Mouse (Mus musculus): ENCODE data around the gene Ebf4. TPM values are rescaled to one million over a fixed set of nuclear protein-coding genes. Genes with fewer than 3 reads are reported as not detected.

Gene Ebf4
- polyA plus RNA-seq, 1 experiment from 2014 or later: 4.5 TPM

DNA sequence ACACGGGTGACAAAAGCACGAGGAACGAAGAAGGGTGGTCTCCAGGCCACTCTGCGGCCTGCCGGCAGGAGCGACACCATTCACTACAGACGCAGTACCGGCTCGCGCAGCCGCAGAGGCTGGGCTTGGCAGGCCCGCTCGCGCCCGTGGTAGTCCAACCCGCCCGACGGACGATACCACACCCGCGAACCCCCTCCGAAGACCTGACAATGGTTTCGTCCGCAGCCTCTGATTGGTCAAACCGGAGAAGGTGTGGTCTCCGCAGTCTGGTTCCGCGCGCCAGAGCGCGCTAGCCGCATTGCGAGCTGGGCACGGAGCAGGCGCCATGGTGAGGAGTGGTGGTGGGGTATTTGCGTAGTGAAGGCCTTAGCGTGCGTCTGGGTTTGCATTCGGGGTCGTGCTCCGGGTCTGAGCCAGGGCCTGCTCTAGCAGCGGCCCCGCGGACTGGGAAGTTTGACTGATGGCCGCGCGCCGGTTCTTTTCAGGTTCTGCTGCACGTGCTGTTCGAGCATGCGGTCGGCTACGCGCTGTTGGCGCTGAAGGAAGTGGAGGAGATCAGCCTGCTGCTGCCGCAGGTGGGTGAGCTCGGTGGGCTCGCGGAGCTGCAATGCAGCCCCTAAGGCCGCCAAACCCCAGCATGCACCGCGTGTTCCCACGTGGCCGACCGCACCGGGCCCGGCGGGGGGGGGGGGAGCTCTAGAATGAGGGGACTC lies 20.7 kb upstream of the Ebf4 start, which contains the start of gene Nop56:
Gene Nop56 (plus strand): TSS at position 282 of the 713 bp plus-strand sequence.
- Histone ChIP-seq H3K4me1 (replicated peaks; ENCODE audit: control insufficient read depth, insufficient read depth, low read length) (peaks cover 14% of the 10 kb centered on the region), H3K27me3 (ENCODE audit: control insufficient read depth, insufficient read depth, low read length) (no peaks in the 10 kb centered on the region), H3K9me3 (ENCODE audit: control insufficient read depth, low read length) (no peaks in the 10 kb centered on the region), H3K36me3 (replicated peaks; ENCODE audit: control insufficient read depth, insufficient read depth) (peaks cover 38% of the 10 kb centered on the region), H3K9ac (peak within 1 kb of the TSS; percentile 94), H3K27ac (peak within 1 kb of the TSS; percentile 96), H3K4me3 (replicated peaks; ENCODE audit: low read length) (peak within 1 kb of the TSS; percentile 89), H3K4me2 (replicated peaks) (peak within 1 kb of the TSS; percentile 77)
- peak; percentile 100 for DNase-seq (ENCODE audit: low spot score)
- ATAC-seq (ENCODE audit: low FRiP score): peak; percentile 98
- under 1% methylated on average over 68 of the region's 68 CpGs for WGBS

DNA sequence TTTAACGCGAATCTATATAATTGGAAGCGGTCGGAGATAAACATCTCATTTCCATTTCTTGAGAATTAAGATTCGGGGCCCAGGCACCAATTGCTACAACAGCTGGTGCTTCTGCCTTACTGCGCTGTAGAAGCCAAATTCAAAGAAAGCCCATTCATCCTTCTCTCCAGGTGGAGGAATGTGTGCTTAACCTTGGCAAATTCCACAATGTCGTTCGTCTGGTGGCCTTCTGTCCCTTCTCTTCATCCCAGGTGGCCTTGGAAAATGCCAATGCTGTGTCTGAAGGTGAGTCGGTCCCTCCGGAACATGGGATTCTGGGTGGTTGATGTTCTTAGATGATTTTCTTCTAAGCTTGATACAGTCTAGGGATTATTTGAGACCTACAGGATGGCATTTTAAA lies 20.1 kb upstream of the Ebf4 start:
- peak overlapping the region; percentile 77 for H3K4me2 ChIP-seq (replicated peaks)
- under 1% methylated on average over 10 of the region's 10 CpGs for WGBS
- H3K9ac ChIP-seq: peak overlapping the region; percentile 94
- peak overlapping the region; percentile 89 for H3K4me3 ChIP-seq (replicated peaks; ENCODE audit: low read length)
- no peak for DNase-seq (ENCODE audit: low spot score)
- H3K4me1 ChIP-seq (replicated peaks; ENCODE audit: control insufficient read depth, insufficient read depth, low read length): peaks cover 14% of the 10 kb centered on the region
- peak overlapping the region; percentile 93 for H3K27ac ChIP-seq
- no peak for ATAC-seq (ENCODE audit: low FRiP score)
- H3K9me3 ChIP-seq (ENCODE audit: control insufficient read depth, low read length): no peaks in the 10 kb centered on the region
- no peaks in the 10 kb centered on the region for H3K27me3 ChIP-seq (ENCODE audit: control insufficient read depth, insufficient read depth, low read length)
- H3K36me3 ChIP-seq (replicated peaks; ENCODE audit: control insufficient read depth, insufficient read depth): peaks cover 44% of the 10 kb centered on the region

- Histone ChIP-seq H3K9me3 (ENCODE audit: control insufficient read depth, low read length) (no peaks in the 10 kb centered on the region), H3K4me3 (replicated peaks; ENCODE audit: low read length) (peak overlapping the region; percentile 89), H3K36me3 (replicated peaks; ENCODE audit: control insufficient read depth, insufficient read depth) (peaks cover 52% of the 10 kb centered on the region), H3K27ac (no peak overlapping the region), H3K9ac (peak overlapping the region; percentile 94; the same call in 1 of the 2 replicates), H3K4me1 (replicated peaks; ENCODE audit: control insufficient read depth, insufficient read depth, low read length) (peaks cover 14% of the 10 kb centered on the region), H3K4me2 (replicated peaks) (peak overlapping the region; percentile 77), H3K27me3 (ENCODE audit: control insufficient read depth, insufficient read depth, low read length) (no peaks in the 10 kb centered on the region)
- DNase-seq (ENCODE audit: low spot score): peak; percentile 66
- no peak for ATAC-seq (ENCODE audit: low FRiP score)
- 46% methylated on average over 6 of the region's 6 CpGs for WGBS
These were observed 19.3 kb upstream of the Ebf4 start for GRCm38 (mm10) chr2:130275649-130276048.

DNA sequence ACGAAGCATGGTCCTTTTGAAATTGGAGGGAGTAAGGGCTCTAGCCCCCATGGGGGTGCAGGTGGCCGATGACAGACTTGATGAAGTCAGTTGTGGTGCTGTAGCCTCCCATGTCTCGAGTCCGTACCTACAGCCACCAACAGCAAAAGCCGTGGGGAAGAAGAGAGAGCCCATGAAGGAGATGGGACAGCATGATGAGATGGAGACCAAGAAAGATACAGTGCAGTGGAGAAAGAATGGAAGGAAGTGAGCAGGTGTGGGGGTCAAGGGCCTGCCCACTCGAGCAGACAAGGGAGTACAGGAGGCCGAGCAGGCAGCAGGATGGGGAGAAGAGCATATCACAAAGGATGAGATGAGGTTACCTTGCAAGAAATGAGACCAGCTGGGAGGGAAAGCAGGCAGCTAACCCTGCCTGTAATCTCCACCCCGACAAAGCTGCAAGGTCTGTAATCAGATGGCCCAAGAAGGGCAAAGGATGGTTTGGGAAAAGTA lies 15.3 kb upstream of the Ebf4 start:
- H3K4me3 ChIP-seq (replicated peaks; ENCODE audit: low read length): no peak overlapping the region
- no peaks in the 10 kb centered on the region for H3K27me3 ChIP-seq (ENCODE audit: control insufficient read depth, insufficient read depth, low read length)
- ATAC-seq (ENCODE audit: low FRiP score) (no peak), DNase-seq (ENCODE audit: low spot score) (no peak)
- peaks cover 62% of the 10 kb centered on the region for H3K36me3 ChIP-seq (replicated peaks; ENCODE audit: control insufficient read depth, insufficient read depth)
- no peak overlapping the region for H3K27ac ChIP-seq
- peaks cover 15% of the 10 kb centered on the region for H3K4me1 ChIP-seq (replicated peaks; ENCODE audit: control insufficient read depth, insufficient read depth, low read length)
- H3K9ac ChIP-seq: no peak overlapping the region
- H3K9me3 ChIP-seq (ENCODE audit: control insufficient read depth, low read length): no peaks in the 10 kb centered on the region
- H3K4me2 ChIP-seq (replicated peaks): no peak overlapping the region
- 46% methylated on average over 8 of the region's 8 CpGs for WGBS

GRCm38 (mm10) chr2:130280224-130280623 lies 14.7 kb upstream of the Ebf4 start:
- WGBS: 72% methylated on average over 7 of the region's 7 CpGs
- H3K36me3 ChIP-seq (replicated peaks; ENCODE audit: control insufficient read depth, insufficient read depth): peaks cover 62% of the 10 kb centered on the region

GRCm38 (mm10) chr2:130280818-130281217 lies 14.2 kb upstream of the Ebf4 start:
- WGBS: 70% methylated on average over 4 of the region's 4 CpGs
- H3K36me3 ChIP-seq (replicated peaks; ENCODE audit: control insufficient read depth, insufficient read depth): peaks cover 56% of the 10 kb centered on the region
- ATAC-seq (ENCODE audit: low FRiP score): no peak
- no peak for DNase-seq (ENCODE audit: low spot score)
- H3K4me1 ChIP-seq (replicated peaks; ENCODE audit: control insufficient read depth, insufficient read depth, low read length): peaks cover 13% of the 10 kb centered on the region
- no peaks in the 10 kb centered on the region for H3K27me3 ChIP-seq (ENCODE audit: control insufficient read depth, insufficient read depth, low read length)
- no peak overlapping the region for H3K27ac ChIP-seq
- H3K4me3 ChIP-seq (replicated peaks; ENCODE audit: low read length): no peak overlapping the region
- no peak overlapping the region for H3K4me2 ChIP-seq (replicated peaks)
- no peak overlapping the region for H3K9ac ChIP-seq
- no peaks in the 10 kb centered on the region for H3K9me3 ChIP-seq (ENCODE audit: control insufficient read depth, low read length)

More at GRCm38 (mm10) chr2:130280224-130280623, 14.7 kb upstream of the Ebf4 start:
- H3K4me1 ChIP-seq (replicated peaks; ENCODE audit: control insufficient read depth, insufficient read depth, low read length): peaks cover 18% of the 10 kb centered on the region
- no peak overlapping the region for H3K9ac ChIP-seq
- no peak overlapping the region for H3K27ac ChIP-seq
- H3K4me3 ChIP-seq (replicated peaks; ENCODE audit: low read length): no peak overlapping the region
- no peak for ATAC-seq (ENCODE audit: low FRiP score)
- H3K9me3 ChIP-seq (ENCODE audit: control insufficient read depth, low read length): no peaks in the 10 kb centered on the region
- no peak overlapping the region for H3K4me2 ChIP-seq (replicated peaks)
- no peak for DNase-seq (ENCODE audit: low spot score)
- H3K27me3 ChIP-seq (ENCODE audit: control insufficient read depth, insufficient read depth, low read length): no peaks in the 10 kb centered on the region

DNA sequence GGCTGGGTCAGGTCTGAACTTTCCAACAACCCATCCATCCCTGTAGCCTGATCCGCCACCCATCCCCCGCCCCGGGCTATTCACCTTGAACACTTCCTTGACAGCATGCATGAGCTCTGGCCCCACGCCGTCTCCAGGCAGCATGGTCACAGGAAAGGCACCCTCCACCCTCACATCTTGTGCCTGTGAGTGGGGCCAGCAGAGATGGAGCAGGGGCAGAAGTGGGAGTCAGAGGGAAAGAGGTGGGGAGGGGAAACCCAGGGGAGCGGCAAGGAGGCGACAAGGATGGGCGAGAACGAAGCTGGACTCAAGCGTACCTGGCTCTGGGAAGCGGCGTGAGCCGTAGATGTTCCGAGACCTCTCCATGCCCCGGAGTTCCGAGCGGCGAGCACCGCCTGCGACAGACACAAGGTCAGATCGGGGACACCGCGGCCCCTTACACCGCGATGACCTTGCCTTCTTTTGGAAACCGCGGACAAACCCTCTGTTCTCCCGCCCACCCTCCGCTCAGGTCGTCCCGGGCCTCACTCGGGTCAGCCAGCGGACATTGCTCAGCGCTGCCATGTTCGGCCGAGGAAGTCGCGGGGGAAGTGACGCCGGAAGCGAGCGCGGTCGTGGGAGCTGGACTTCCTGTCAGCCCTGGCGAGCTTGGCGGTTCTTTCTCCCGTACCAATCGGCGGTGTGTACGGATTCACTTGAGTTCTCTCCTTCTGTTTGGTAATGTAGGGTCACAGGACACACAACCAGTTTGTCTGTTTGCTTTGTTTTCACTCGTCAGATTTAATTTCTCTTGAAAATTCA lies 10.9 kb upstream of the Ebf4 start, which contains the start of gene Idh3b:
Gene Idh3b (minus strand): TSS at position 694 of the 801 bp plus-strand sequence.
- Histone ChIP-seq H3K4me2 (replicated peaks) (peak within 1 kb of the TSS; percentile 94), H3K27ac (0 out of 2 replicates have a peak within 1 kb of the TSS, but pooled peaks have one; percentile 14), H3K4me3 (replicated peaks; ENCODE audit: low read length) (peak within 1 kb of the TSS; percentile 71), H3K9ac (peak within 1 kb of the TSS; percentile 83), H3K36me3 (replicated peaks; ENCODE audit: control insufficient read depth, insufficient read depth) (peaks cover 26% of the 10 kb centered on the region), H3K27me3 (ENCODE audit: control insufficient read depth, insufficient read depth, low read length) (no peaks in the 10 kb centered on the region), H3K9me3 (ENCODE audit: control insufficient read depth, low read length) (no peaks in the 10 kb centered on the region), H3K4me1 (replicated peaks; ENCODE audit: control insufficient read depth, insufficient read depth, low read length) (peaks cover 13% of the 10 kb centered on the region)
- peak; percentile 87 for DNase-seq (ENCODE audit: low spot score)
- WGBS: under 1% methylated on average over 51 of the region's 51 CpGs
- peak; percentile 91 for ATAC-seq (ENCODE audit: low FRiP score)

DNA sequence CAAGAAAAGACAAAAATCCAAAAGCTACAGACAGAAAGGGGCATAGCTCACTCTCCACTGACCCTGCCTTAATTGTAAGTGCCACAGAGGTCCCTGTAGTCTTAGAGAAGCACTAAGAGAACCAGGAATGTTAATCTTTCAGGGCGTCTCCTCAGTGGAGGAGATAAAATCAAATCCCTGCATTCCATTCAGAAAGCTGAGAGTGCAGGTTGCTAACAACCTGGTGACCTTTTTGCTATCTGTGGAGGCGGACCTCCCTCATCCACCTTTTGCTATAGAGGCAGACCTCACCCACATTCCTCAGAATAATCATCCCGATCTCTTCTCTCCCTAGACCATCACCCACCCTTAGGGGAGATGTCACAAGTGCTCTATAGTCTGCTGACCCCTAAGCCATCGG lies 5.9 kb upstream of the Ebf4 start:
- Histone ChIP-seq H3K4me1 (replicated peaks; ENCODE audit: control insufficient read depth, insufficient read depth, low read length) (peaks cover 6% of the 10 kb centered on the region), H3K4me2 (replicated peaks) (no peak overlapping the region), H3K9me3 (ENCODE audit: control insufficient read depth, low read length) (no peaks in the 10 kb centered on the region), H3K4me3 (replicated peaks; ENCODE audit: low read length) (no peak overlapping the region), H3K36me3 (replicated peaks; ENCODE audit: control insufficient read depth, insufficient read depth) (no peaks in the 10 kb centered on the region), H3K27ac (no peak overlapping the region), H3K9ac (no peak overlapping the region), H3K27me3 (ENCODE audit: control insufficient read depth, insufficient read depth, low read length) (no peaks in the 10 kb centered on the region)
- ATAC-seq (ENCODE audit: low FRiP score) (no peak), DNase-seq (ENCODE audit: low spot score) (no peak)
- WGBS: 63% methylated on average over 4 of the region's 4 CpGs

GRCm38 (mm10) chr2:130291434-130291833 lies 3.5 kb upstream of the Ebf4 start:
- ATAC-seq (ENCODE audit: low FRiP score) (peak; percentile 56), DNase-seq (ENCODE audit: low spot score) (peak; percentile 81)
- WGBS: 18% methylated on average over 8 of the region's 8 CpGs
- no peaks in the 10 kb centered on the region for H3K36me3 ChIP-seq (replicated peaks; ENCODE audit: control insufficient read depth, insufficient read depth)
- H3K27ac ChIP-seq: no peak overlapping the region
- H3K4me2 ChIP-seq (replicated peaks): peak overlapping the region; percentile 19; the same call in 1 of the 2 replicates
- H3K4me3 ChIP-seq (replicated peaks; ENCODE audit: low read length): no peak overlapping the region
- peaks cover 14% of the 10 kb centered on the region for H3K4me1 ChIP-seq (replicated peaks; ENCODE audit: control insufficient read depth, insufficient read depth, low read length)
- 0 out of 2 replicates have a peak overlapping the region, but pooled peaks have one; percentile 20 for H3K9ac ChIP-seq
- no peaks in the 10 kb centered on the region; the same call in 1 of the 2 replicates for H3K27me3 ChIP-seq (ENCODE audit: control insufficient read depth, insufficient read depth, low read length)
- H3K9me3 ChIP-seq (ENCODE audit: control insufficient read depth, low read length): no peaks in the 10 kb centered on the region

All from hindbrain, embryonic 14.5 days (tissue).